Mouse (Mus musculus): ENCODE data around the gene A230050P20Rik. TPM values are rescaled to one million over a fixed set of nuclear protein-coding genes. Genes with fewer than 3 reads are reported as not detected.

The A230050P20Rik gene
- polyA plus RNA-seq (2015; fragmentation: Nextera tagmentation; extraction: Ambion mirVana) = 3.5 and 5.4 TPM in 2 replicates

DNA sequence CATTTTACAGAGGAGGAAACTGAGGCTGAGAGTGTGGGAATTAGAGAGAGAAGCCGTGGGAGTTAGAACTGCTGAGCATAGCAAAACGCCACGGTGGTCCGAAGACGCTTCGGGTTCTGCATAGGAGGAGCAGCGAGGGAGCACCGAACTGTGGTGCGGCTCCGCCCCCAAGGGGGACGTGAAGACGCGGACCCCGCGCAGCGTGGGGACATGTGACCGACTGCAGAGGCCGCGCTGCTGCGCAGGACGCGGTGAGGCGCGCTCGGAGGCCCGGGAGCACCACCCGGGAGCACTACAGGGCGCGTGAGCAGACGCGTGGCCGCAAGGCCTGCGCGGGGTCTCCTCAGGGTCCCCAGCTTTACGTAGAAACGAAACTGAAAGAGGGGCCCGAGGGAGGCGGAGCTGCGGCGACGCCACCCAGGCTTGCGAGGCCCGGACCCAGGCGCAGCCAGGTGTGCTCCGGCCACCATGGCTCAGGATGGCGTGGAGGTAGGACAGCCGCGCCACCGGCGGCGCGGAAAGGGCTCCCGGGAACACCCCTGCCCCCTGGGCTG, at the start of gene A230050P20Rik:
TSS of gene A230050P20Rik (plus strand) at position 195 of the 554 bp plus-strand sequence.
- ATAC-seq (peak; percentile 57), DNase-seq (peak; percentile 50)
- Histone ChIP-seq H3K9me3 (ENCODE audit: low read length) (no peaks in the 10 kb centered on the region), H3K27ac (ENCODE audit: low read depth) (peak within 1 kb of the TSS; percentile 55; the same call in 1 of the 2 replicates), H3K4me3 (ENCODE audit: low read depth, low read length) (peak within 1 kb of the TSS; percentile 68), H3K4me2 (ENCODE audit: low read depth, low read length) (peak within 1 kb of the TSS; percentile 83), H3K27me3 (ENCODE audit: insufficient read depth, low read length) (no peaks in the 10 kb centered on the region), H3K36me3 (replicated peaks; ENCODE audit: insufficient read depth, low read length) (peaks cover 12% of the 10 kb centered on the region), H3K9ac (replicated peaks) (peak within 1 kb of the TSS; percentile 70), H3K4me1 (ENCODE audit: insufficient read depth) (0 out of 2 replicates have a peak, but pooled peaks cover 3% of the 10 kb centered on the region)
- 2% methylated on average over 52 of the region's 53 CpGs for WGBS (ENCODE audit: insufficient replicate concordance)
- no peak for TF ChIP-seq EP300 (IDR thresholded peaks at IDR 0.05; ENCODE audit: low read depth)
- TF ChIP-seq CTCF (IDR thresholded peaks at IDR 0.05; ENCODE audit: low read depth) = no peak

DNA sequence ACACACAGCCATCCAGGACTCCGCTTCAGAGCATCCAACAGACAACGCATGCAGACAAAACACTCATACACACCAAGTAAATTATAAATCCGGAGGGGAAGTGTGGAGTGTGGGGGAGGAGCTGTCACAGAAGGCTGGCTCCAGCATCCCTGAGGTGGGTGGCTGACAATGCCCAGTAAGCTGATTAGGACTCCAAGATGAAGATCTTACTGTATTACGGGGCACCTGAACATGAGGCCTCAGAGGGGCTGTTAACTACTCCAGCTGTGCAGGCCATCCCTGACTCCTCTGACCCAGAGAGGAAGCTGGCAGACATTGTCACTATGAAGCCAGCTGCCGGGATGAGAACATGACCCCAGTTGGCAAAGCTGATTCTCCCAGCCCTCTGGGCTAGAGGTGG, 48.4 kb upstream of the A230050P20Rik start:
- no peak overlapping the region for H3K4me2 ChIP-seq (ENCODE audit: low read depth, low read length)
- no peak overlapping the region for H3K9ac ChIP-seq (replicated peaks)
- no peaks in the 10 kb centered on the region for H3K9me3 ChIP-seq (ENCODE audit: low read length)
- no peak overlapping the region for H3K27ac ChIP-seq (ENCODE audit: low read depth)
- DNase-seq (no peak), ATAC-seq (no peak)
- H3K4me1 ChIP-seq (ENCODE audit: insufficient read depth) = peaks cover under 1% of the 10 kb centered on the region; the same call in 1 of the 2 replicates
- no peaks in the 10 kb centered on the region for H3K36me3 ChIP-seq (replicated peaks; ENCODE audit: insufficient read depth, low read length)
- H3K27me3 ChIP-seq (ENCODE audit: insufficient read depth, low read length) = 0 out of 2 replicates have a peak, but pooled peaks cover 5% of the 10 kb centered on the region
- TF ChIP-seq EP300 (IDR thresholded peaks at IDR 0.05; ENCODE audit: low read depth) (no peak), CTCF (IDR thresholded peaks at IDR 0.05; ENCODE audit: low read depth) (no peak)
- WGBS (ENCODE audit: insufficient replicate concordance) = 71% methylated on average over 5 of the region's 5 CpGs
- H3K4me3 ChIP-seq (ENCODE audit: low read depth, low read length) = no peak overlapping the region

- 81% methylated on average over 3 of the region's 3 CpGs for WGBS (ENCODE audit: insufficient replicate concordance)
- Histone ChIP-seq H3K27me3 (ENCODE audit: insufficient read depth, low read length) (no peaks in the 10 kb centered on the region), H3K4me1 (ENCODE audit: insufficient read depth) (no peaks in the 10 kb centered on the region), H3K9me3 (ENCODE audit: low read length) (no peaks in the 10 kb centered on the region), H3K36me3 (replicated peaks; ENCODE audit: insufficient read depth, low read length) (no peaks in the 10 kb centered on the region), H3K9ac (replicated peaks) (no peak overlapping the region), H3K4me2 (ENCODE audit: low read depth, low read length) (no peak overlapping the region), H3K27ac (ENCODE audit: low read depth) (no peak overlapping the region), H3K4me3 (ENCODE audit: low read depth, low read length) (no peak overlapping the region)
- ATAC-seq (no peak), DNase-seq (no peak)
- TF ChIP-seq CTCF (IDR thresholded peaks at IDR 0.05; ENCODE audit: low read depth) (no peak), EP300 (IDR thresholded peaks at IDR 0.05; ENCODE audit: low read depth) (no peak)
Measured at GRCm38 (mm10) chr9:20822821-20823220, 45.6 kb upstream of the A230050P20Rik start.

- DNase-seq = no peak
- ATAC-seq = no peak
- WGBS (ENCODE audit: insufficient replicate concordance) = 50% methylated on average over 5 of the region's 5 CpGs
Measured at GRCm38 (mm10) chr9:20825781-20826180, 42.7 kb upstream of the A230050P20Rik start.

DNA sequence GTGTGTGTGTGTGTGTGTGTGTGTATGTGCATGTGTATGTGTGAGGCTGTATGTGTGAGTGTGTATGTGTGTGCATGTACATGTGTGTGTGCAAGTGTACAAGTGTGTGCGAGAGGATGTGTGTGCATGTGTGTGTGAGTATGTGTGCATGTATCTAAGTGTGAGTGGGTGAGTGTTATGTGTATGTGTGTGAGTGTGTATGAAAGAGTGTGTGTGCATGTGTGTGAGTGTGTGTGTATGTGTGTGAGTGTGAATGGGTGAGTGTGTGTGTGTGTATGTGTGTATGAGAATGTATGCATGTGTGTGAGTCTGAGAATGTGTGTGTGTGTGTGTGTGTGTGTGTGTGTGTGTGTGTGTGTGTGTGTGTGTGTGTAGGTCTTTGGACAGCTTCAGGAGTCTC, 40.3 kb upstream of the A230050P20Rik start:
- no peak for DNase-seq
- H3K9me3 ChIP-seq (ENCODE audit: low read length) = no peaks in the 10 kb centered on the region
- H3K4me1 ChIP-seq (ENCODE audit: insufficient read depth) = no peaks in the 10 kb centered on the region
- no peak for ATAC-seq
- 94% methylated on average over 1 of the region's 1 CpGs for WGBS (ENCODE audit: insufficient replicate concordance)
- H3K27ac ChIP-seq (ENCODE audit: low read depth) = no peak overlapping the region
- TF ChIP-seq CTCF (IDR thresholded peaks at IDR 0.05; ENCODE audit: low read depth) (no peak), EP300 (IDR thresholded peaks at IDR 0.05; ENCODE audit: low read depth) (no peak)
- H3K9ac ChIP-seq (replicated peaks) = no peak overlapping the region
- 0 out of 2 replicates have a peak, but pooled peaks cover 2% of the 10 kb centered on the region for H3K27me3 ChIP-seq (ENCODE audit: insufficient read depth, low read length)
- H3K4me2 ChIP-seq (ENCODE audit: low read depth, low read length) = no peak overlapping the region
- no peak overlapping the region for H3K4me3 ChIP-seq (ENCODE audit: low read depth, low read length)
- no peaks in the 10 kb centered on the region for H3K36me3 ChIP-seq (replicated peaks; ENCODE audit: insufficient read depth, low read length)

More at GRCm38 (mm10) chr9:20825781-20826180, 42.7 kb upstream of the A230050P20Rik start:
- Histone ChIP-seq H3K27ac (ENCODE audit: low read depth) (no peak overlapping the region), H3K36me3 (replicated peaks; ENCODE audit: insufficient read depth, low read length) (no peaks in the 10 kb centered on the region), H3K4me3 (ENCODE audit: low read depth, low read length) (no peak overlapping the region), H3K9me3 (ENCODE audit: low read length) (no peaks in the 10 kb centered on the region), H3K4me1 (ENCODE audit: insufficient read depth) (no peaks in the 10 kb centered on the region), H3K4me2 (ENCODE audit: low read depth, low read length) (no peak overlapping the region), H3K9ac (replicated peaks) (no peak overlapping the region), H3K27me3 (ENCODE audit: insufficient read depth, low read length) (0 out of 2 replicates have a peak, but pooled peaks cover 2% of the 10 kb centered on the region)
- no peak for TF ChIP-seq CTCF (IDR thresholded peaks at IDR 0.05; ENCODE audit: low read depth)
- TF ChIP-seq EP300 (IDR thresholded peaks at IDR 0.05; ENCODE audit: low read depth) = no peak

DNA sequence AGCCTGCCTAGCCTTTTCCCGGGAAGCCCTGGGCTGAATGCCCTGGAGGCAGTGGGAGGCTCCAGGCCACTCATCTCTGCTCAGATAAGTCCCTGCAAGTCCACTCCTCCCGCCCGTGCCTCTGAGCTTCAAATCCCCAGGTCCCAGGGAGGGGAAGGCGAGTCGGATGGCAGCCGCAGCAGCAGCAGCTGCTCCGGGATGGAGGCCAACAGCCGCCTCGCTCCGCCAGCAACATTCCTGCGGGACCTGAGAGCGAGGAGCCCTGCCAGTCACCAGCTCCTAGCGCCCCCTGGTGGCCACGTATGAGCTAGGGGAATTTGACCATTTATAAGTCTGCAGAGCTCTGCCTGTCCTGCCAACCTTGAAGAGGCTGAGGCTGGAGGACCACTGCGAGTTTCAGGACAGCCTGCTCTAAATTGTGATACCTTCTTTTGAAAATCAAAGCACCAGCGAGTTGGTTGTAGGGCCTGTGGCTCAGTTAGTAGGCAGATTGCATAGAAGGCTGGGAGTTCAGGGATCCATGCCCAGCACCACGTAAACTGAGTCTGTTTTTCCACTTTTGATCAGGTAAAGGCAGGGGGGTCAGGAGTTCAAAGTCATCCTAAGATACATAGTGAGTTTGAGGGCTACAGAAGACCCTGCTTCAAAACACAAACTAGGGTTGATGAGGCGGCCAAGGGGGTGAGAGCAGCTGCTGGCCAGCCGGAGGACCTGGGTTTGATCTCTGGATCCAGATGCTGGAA, 37.4 kb upstream of the A230050P20Rik start:
- Histone ChIP-seq H3K4me3 (ENCODE audit: low read depth, low read length) (no peak overlapping the region), H3K27ac (ENCODE audit: low read depth) (no peak overlapping the region), H3K36me3 (replicated peaks; ENCODE audit: insufficient read depth, low read length) (no peaks in the 10 kb centered on the region), H3K4me1 (ENCODE audit: insufficient read depth) (no peaks in the 10 kb centered on the region), H3K4me2 (ENCODE audit: low read depth, low read length) (0 out of 2 replicates have a peak overlapping the region, but pooled peaks have one; percentile 7), H3K9ac (replicated peaks) (no peak overlapping the region), H3K9me3 (ENCODE audit: low read length) (no peaks in the 10 kb centered on the region), H3K27me3 (ENCODE audit: insufficient read depth, low read length) (0 out of 2 replicates have a peak, but pooled peaks cover 2% of the 10 kb centered on the region)
- peak; percentile 90 for DNase-seq
- peak; percentile 81 for ATAC-seq
- TF ChIP-seq CTCF (IDR thresholded peaks at IDR 0.05; ENCODE audit: low read depth) = peak; percentile 98
- TF ChIP-seq EP300 (IDR thresholded peaks at IDR 0.05; ENCODE audit: low read depth) = no peak
- WGBS (ENCODE audit: insufficient replicate concordance) = 17% methylated on average over 19 of the region's 19 CpGs

Measured in liver, postnatal 0 days (tissue).